Mouse (Mus musculus) kidney, postnatal 0 days (tissue): ENCODE measurements around the gene Neb. TPM values are rescaled to one million over a fixed set of nuclear protein-coding genes. Genes with fewer than 3 reads are reported as not detected.
A peak's percentile ranks its signal among the peaks of the same experiment; 100 is the strongest.

Experiments used
- ATAC-seq: fragments of 200-750 bp; cut with Nextera tagmentation; replicated peaks from 2 replicates; pipeline ENCODE4 v1.8.0; 2017; ENCODE audit warnings: low read depth, moderate number of reproducible peaks, moderate TSS enrichment, moderate library complexity; ENCODE audit not compliant: low FRiP score
- DNase-seq: peaks from one replicate; pipeline ENCODE4 v3.0.0-alpha.2; 2016; ENCODE audit warnings: low spot score
- H3K27ac ChIP-seq: fragments of 300-500 bp; sonication (generic); 2 replicates; pipeline ENCODE4 v1.5.1; 2014; ENCODE audit warnings: mild to moderate bottlenecking
- H3K27me3 ChIP-seq: fragments of 300-500 bp; sonication (generic); 2 replicates; pipeline ENCODE4 v1.6.1; 2014; ENCODE audit warnings: low read length, mixed read lengths; ENCODE audit not compliant: insufficient read depth
- H3K36me3 ChIP-seq: fragments of 300-500 bp; sonication (generic); 2 replicates; pipeline ENCODE4 v1.6.1; 2014; ENCODE audit warnings: low read length, mixed read lengths; ENCODE audit not compliant: insufficient read depth
- H3K4me1 ChIP-seq: fragments of 300-500 bp; sonication (generic); replicated peaks from 2 replicates; pipeline ENCODE4 v1.6.1; 2014; ENCODE audit warnings: antibody characterized with exemption, low read length, mixed read lengths; ENCODE audit not compliant: insufficient read depth
- H3K4me2 ChIP-seq: fragments of 300-500 bp; sonication (generic); 2 replicates; pipeline ENCODE4 v1.6.1; 2014; ENCODE audit warnings: mild to moderate bottlenecking, low read length, moderate library complexity, mixed read lengths
- H3K4me3 ChIP-seq: fragments of 300-500 bp; sonication (generic); replicated peaks from 2 replicates; pipeline ENCODE4 v1.5.1; 2014; ENCODE audit warnings: low read depth, low read length
- H3K9ac ChIP-seq: fragments of 300-500 bp; sonication (generic); 2 replicates; pipeline ENCODE4 v1.6.1; 2014; ENCODE audit warnings: low read depth, low read length
- H3K9me3 ChIP-seq: fragments of 300-500 bp; sonication (generic); replicated peaks from 2 replicates; pipeline ENCODE4 v1.6.1; 2016; ENCODE audit warnings: low read length, inconsistent platforms, mixed read lengths
- CTCF ChIP-seq: IDR thresholded peaks from 2 replicates; pipeline ENCODE4 v1.5.1; 2016; ENCODE audit warnings: antibody characterized with exemption, low read depth, mild to moderate bottlenecking, moderate library complexity
- WGBS: fragments of 180-500 bp; shearing (Covaris S2); extraction: QIAGEN DNeasy Blood & Tissue Kit; methylation state at CpG from one replicate; pipeline ENCODE4 v1.1.7; 2014; 5-methylcytosine and 5-hydroxymethylcytosine counted together
- polyA plus RNA-seq: library from polyadenylated mRNA; unstranded; fragments of >200 nt; fragmentation: Nextera tagmentation; extraction: Ambion mirVana; gene quantifications from 2 replicates; pipeline ENCODE4 v1.2.1, GENCODE M21; 2015

The Neb gene
- polyA plus RNA-seq, 1 experiment from 2014 or later: 0.75 TPM

DNA sequence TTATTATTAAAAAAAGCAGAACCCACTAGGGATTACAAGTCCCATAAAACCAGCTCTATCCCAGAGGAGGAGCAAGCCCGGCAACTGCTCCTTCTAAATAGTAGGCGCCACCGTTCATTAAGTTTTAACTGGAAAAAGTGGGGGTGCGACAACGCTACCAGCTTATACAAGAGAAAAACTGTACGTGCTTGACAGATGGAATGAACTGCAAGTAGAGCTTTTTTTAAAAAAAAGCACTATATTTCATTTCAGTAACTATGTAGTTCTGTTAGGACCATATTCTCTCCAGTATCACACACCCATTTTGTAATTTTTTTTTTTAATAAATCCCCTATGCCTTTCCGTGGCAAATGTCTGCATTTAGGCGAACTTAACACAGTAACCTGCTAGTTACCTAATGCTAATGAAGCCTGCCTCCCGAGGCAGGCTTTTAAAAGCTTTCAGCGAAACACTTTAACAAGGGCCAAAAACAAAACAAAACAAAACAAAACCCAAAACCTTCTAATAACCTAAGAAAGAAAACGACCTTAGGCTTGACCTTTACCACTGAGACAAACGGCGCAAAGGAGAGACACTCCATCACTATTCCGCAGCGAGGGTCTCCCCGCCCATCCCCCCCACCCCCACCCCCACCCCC is 45.5 kb upstream of the Neb start:
- WGBS: under 1% methylated on average over 16 of the region's 16 CpGs
- H3K9ac ChIP-seq: peak overlapping the region; percentile 97
- H3K4me2 ChIP-seq: peak overlapping the region; percentile 72
- ATAC-seq (no peak), DNase-seq (peak; percentile 61)
- peaks cover 12% of the 10 kb centered on the region for H3K4me1 ChIP-seq
- H3K27ac ChIP-seq: no peak overlapping the region
- H3K4me3 ChIP-seq: peak overlapping the region; percentile 99
- no peaks in the 10 kb centered on the region for H3K27me3 ChIP-seq
- no peaks in the 10 kb centered on the region for H3K9me3 ChIP-seq
- H3K36me3 ChIP-seq: no peaks in the 10 kb centered on the region
- TF ChIP-seq CTCF: no peak

DNA sequence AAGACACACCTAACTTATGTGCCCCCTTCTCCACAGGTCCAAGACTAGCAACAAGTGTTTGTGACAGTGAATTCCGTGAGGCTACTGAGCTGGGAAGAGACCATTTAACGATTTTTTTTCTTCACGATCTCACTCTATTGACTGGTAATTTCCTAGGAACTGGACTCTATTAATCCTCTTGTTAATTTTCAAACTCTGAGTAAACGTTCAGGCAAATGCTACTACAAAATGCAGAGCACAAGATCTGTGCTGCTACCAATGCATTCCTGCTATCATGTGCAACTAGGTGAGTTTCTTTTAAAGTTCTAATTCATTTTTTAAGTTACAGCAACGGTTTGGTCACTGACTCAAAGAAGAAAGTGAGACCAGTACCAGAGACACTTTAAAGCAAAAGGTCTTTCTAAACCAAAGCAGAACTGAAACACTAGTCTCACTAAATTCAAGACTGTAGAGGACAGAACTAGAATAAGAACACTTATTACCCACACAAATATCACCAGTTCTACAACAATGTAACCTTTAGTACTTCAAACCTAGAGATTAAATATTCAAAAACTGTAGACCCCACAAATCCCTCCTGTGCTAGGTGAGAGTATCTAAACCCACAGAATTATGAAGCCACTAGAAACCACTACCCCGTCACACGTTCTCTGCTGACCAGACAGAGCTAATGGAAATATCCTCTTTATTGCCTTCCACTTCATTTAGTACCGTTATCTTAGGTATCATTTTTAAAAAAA is 44.8 kb upstream of the Neb start:
- 30% methylated on average over 8 of the region's 8 CpGs for WGBS
- H3K9me3 ChIP-seq: no peaks in the 10 kb centered on the region
- DNase-seq (no peak), ATAC-seq (no peak)
- no peaks in the 10 kb centered on the region for H3K36me3 ChIP-seq
- H3K27ac ChIP-seq: no peak overlapping the region
- no peak for TF ChIP-seq CTCF
- peak overlapping the region; percentile 97; the same call in 1 of the 2 replicates for H3K9ac ChIP-seq
- peak overlapping the region; percentile 72 for H3K4me2 ChIP-seq
- H3K4me3 ChIP-seq: peak overlapping the region; percentile 99
- H3K4me1 ChIP-seq: peaks cover 12% of the 10 kb centered on the region
- H3K27me3 ChIP-seq: no peaks in the 10 kb centered on the region

DNA sequence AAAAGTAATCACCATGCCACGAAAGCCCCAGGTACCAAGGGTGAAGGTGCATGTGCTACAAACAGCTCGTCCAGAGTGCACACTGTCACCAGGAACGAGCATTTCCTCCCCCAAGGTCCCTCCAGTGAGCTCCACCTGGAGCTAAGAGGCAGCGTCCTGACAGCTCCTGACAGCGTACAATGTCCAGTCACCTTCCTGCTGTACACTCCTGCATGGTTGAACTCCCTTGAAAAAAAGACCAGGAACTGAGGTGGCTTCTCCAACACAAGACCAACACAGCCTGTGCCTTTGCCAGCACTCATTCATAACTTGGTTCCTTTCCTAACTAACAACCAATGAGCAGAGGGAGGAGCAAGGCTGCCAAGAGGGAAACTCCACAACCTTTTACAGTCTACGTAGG is 42.9 kb upstream of the Neb start:
- Histone ChIP-seq H3K9me3 (no peaks in the 10 kb centered on the region), H3K27ac (no peak overlapping the region), H3K4me3 (no peak overlapping the region), H3K36me3 (0 out of 2 replicates have a peak, but pooled peaks cover 4% of the 10 kb centered on the region), H3K9ac (no peak overlapping the region), H3K4me2 (no peak overlapping the region), H3K27me3 (no peaks in the 10 kb centered on the region), H3K4me1 (peaks cover 12% of the 10 kb centered on the region)
- no peak for TF ChIP-seq CTCF
- DNase-seq (peak; percentile 25), ATAC-seq (no peak)
- 31% methylated on average over 6 of the region's 6 CpGs for WGBS

DNA sequence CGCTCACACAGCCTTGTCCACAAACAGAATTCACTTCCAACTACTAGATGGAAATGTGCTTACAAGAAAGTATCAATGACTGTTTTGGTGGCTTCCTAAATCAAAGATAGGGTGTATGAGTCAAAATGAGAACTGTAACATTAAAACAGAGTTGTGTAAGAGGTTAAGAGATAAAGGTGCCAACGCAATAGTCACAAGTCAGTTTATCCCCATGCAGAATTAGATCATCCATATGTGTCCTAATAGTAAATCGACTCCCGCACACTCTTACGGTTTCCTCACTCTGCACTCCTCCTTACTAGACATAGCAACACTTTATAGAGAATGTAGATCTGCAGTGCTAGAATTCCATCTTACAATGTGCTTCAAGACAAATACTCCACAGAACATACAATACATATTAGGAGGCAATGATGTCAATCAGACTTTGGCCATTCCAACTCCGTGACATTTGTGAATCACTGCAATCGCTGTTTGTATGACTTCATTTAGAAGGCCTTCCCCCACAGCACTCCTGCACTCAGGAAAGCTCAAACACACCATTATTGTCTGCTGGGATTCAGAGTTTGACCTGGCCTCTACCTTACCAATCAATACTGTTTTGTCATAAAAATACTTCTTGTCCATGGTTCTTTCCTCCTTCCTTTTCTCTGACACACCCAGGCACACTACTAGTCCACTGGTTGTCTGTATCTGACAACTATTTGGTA is 41.9 kb upstream of the Neb start:
- Histone ChIP-seq H3K4me2 (no peak overlapping the region), H3K9ac (no peak overlapping the region), H3K9me3 (no peaks in the 10 kb centered on the region), H3K27ac (no peak overlapping the region), H3K4me3 (no peak overlapping the region), H3K27me3 (no peaks in the 10 kb centered on the region), H3K36me3 (peaks cover 9% of the 10 kb centered on the region; the same call in 1 of the 2 replicates), H3K4me1 (peaks cover 12% of the 10 kb centered on the region)
- no peak for TF ChIP-seq CTCF
- DNase-seq (no peak), ATAC-seq (no peak)
- WGBS: 86% methylated on average over 7 of the region's 7 CpGs

DNA sequence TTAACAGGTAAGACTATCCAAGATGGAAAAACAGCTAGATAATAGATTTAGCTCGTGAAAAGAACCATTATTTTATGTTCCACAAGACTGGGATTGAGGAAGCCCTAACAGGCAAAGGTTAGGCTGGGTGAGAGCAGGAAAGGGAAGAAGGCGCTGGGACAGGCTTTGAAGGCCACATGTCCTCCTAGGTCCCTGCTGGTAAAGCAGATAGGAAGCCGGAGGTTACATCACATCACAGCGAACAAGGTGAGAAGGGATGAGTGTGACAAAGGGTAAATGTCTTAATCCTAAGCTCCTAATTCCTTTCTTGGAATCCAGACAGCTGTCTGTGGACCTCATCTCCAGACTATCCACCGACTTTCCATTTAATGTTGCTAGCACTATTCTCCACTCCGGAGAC is 41.0 kb upstream of the Neb start:
- Histone ChIP-seq H3K9ac (no peak overlapping the region), H3K4me2 (no peak overlapping the region), H3K9me3 (no peaks in the 10 kb centered on the region), H3K27ac (no peak overlapping the region), H3K27me3 (no peaks in the 10 kb centered on the region), H3K4me1 (peaks cover 12% of the 10 kb centered on the region), H3K4me3 (no peak overlapping the region), H3K36me3 (peaks cover 9% of the 10 kb centered on the region; the same call in 1 of the 2 replicates)
- 72% methylated on average over 6 of the region's 6 CpGs for WGBS
- no peak for TF ChIP-seq CTCF
- no peak for ATAC-seq
- no peak for DNase-seq

DNA sequence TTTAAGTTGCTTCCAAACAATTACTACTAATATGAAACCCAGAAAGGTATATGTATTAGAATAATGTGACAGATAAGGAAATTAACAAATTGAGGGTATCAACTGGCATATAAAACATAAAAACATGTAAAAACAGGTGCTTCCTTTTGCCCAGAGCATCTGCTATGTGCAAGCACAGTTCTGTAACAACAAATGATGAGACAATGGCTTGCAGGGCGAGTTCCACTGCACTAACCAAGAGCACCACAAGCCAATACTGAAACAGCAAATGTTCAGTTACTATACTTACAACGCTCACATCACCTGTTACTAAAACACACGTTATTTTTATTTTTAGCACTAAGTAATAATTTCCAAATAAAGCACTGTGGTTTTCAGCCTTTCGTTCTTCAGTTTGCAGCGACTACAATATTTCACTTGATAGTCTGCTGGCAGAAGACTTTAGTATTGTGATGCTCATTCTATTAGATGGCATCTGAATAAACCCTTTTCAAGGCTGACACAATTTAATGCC is 34.3 kb upstream of the Neb start:
- TF ChIP-seq CTCF: no peak
- Histone ChIP-seq H3K4me2 (no peak overlapping the region), H3K4me1 (no peaks in the 10 kb centered on the region), H3K27me3 (no peaks in the 10 kb centered on the region), H3K27ac (no peak overlapping the region), H3K9me3 (peaks cover 5% of the 10 kb centered on the region; the same call in 1 of the 2 replicates), H3K4me3 (no peak overlapping the region), H3K36me3 (peaks cover 39% of the 10 kb centered on the region), H3K9ac (no peak overlapping the region)
- no peak for DNase-seq
- ATAC-seq: no peak
- 97% methylated on average over 5 of the region's 5 CpGs for WGBS
